In the genomic region with DNA sequence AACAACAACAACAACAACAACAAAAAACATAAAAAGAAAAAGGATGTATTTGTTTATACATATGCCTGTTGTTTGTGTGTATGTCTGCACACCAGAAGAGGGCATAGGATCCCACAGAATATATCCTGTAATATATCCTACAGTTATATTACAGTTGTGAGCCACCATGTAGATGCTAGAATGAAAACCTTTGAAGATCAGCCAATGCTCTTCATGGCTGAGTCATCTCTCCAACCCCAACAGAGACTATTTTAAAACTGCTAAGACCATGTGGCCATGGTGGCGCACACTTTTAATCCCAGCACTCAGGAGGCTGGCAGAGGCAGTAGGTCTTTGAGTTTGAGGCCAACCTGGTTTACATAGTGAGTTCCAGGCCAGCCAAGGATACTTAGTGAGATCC, we compare ENCODE assay signal across 31 mouse cellular contexts. TPM values are rescaled to one million over a fixed set of nuclear protein-coding genes. Genes with fewer than 3 reads are reported as not detected.
DNase-seq lines count a peak whose midpoint lies in the region; ATAC-seq and TF ChIP-seq lines count a peak whose summit lies in the region.
"Had no signal": no experiment of that assay in that cellular context is flagged by ENCODE, and none has a peak within 500 bp of the region (broad histone marks: within the 10 kb centered on the region; RNA-seq: fewer than 3 reads in every experiment).

No protein-coding gene starts in this region.

- no peak overlapping the region for H3K4me2 ChIP-seq in myocyte (ENCODE audit: low read depth)
- H3K4me2 ChIP-seq: embryonic facial prominence, embryonic 15.5 days; heart, embryonic 15.5 days; hindbrain, embryonic 14.5 days; midbrain, embryonic 13.5 days had no signal

- H3K27ac ChIP-seq in left cerebral cortex, adult 2 months = no peak overlapping the region
- H3K27ac ChIP-seq: embryonic facial prominence, embryonic 15.5 days; heart, embryonic 15.5 days; hindbrain, embryonic 14.5 days; liver, embryonic 14.5 days; midbrain, embryonic 13.5 days had no signal

- TF ChIP-seq POLR2A in myocyte (IDR thresholded peaks at IDR 0.05; ENCODE audit: insufficient read length, low read depth) = no peak

- H3ac ChIP-seq in myocyte (ENCODE audit: control insufficient read depth, insufficient read length) = no peak overlapping the region

- no peak overlapping the region for H3K4me3 ChIP-seq in left cerebral cortex, adult 2 months
- H3K4me3 ChIP-seq in myocyte = no peak overlapping the region
- H3K4me3 ChIP-seq: embryonic facial prominence, embryonic 15.5 days; heart, embryonic 15.5 days; megakaryocyte, embryonic 14.5 days; midbrain, embryonic 13.5 days had no signal

- ATAC-seq in frontal cortex, adult (ENCODE audit: low TSS enrichment) = peak; percentile 52; the same call in 1 of the 2 replicates
- ATAC-seq: forebrain, embryonic 14.5 days; inflammation-experienced regulatory T-cells, adult 6 months; midbrain, embryonic 13.5 days had no signal

- no peaks in the 10 kb centered on the region for H3K36me3 ChIP-seq in myocyte (ENCODE audit: control insufficient read depth, insufficient read depth)
- H3K36me3 ChIP-seq: embryonic facial prominence, embryonic 15.5 days; heart, embryonic 15.5 days; midbrain, embryonic 13.5 days had no signal

- H3K27me3 ChIP-seq in myocyte (ENCODE audit: control insufficient read depth, insufficient read depth, insufficient read length) = no peaks in the 10 kb centered on the region
- H3K27me3 ChIP-seq: embryonic facial prominence, embryonic 15.5 days; heart, embryonic 15.5 days; midbrain, embryonic 13.5 days had no signal

- intact Hi-C loops in left cerebral cortex, adult 2 months (cut with DNase I) = no loop called here
- intact Hi-C loops in left cerebral cortex, postnatal 36 days (cut with DNase I) = no loop called here

- no peak for DNase-seq in frontal cortex, postnatal 36 days (ENCODE audit: low spot score in 2 of 2)
- DNase-seq in left cerebral cortex, adult 2 months (ENCODE audit: extremely low spot score in 1 of 2, low spot score in 2 of 2) = no peak
- DNase-seq in left cerebral cortex, postnatal 36 days (ENCODE audit: low spot score in 2 of 2) = no peak
- peak; percentile 70 for DNase-seq in 416B (ENCODE audit: low read depth)
- no peak for DNase-seq in spleen, adult 12 weeks (ENCODE audit: low spot score)
- DNase-seq: adrenal gland, postnatal 25 days; cerebellum, adult 9-10 months; gastrocnemius, postnatal 10 days; heart, adult 18-20 months; heart, postnatal 36 days; kidney, adult 8-10 months; kidney, postnatal 25 days; lung, postnatal 14 days; spleen, adult 18-20 months; thymus, postnatal 14 days had no signal

- H3K79me2 ChIP-seq in myocyte (ENCODE audit: control insufficient read depth, insufficient read depth) = no peaks in the 10 kb centered on the region

- peak; percentile 17 for TF ChIP-seq CTCF in left cerebral cortex, adult 2 months (IDR thresholded peaks at IDR 0.05)

TF ChIP-seq in myocyte, 11 proteins besides CTCF, POLR2A, EP300 and RAD21:
- TF ChIP-seq USF1 (IDR thresholded peaks at IDR 0.05; ENCODE audit: low read depth) = peak; percentile 33
- no peak for TF ChIP-seq MAX (IDR thresholded peaks at IDR 0.05; ENCODE audit: low read depth)
TF ChIP-seq in myocyte: peak in this region for 1.

RNA-seq across cellular contexts. Expression of a gene that starts 19.3 kb away (rescaled TPM):
- 10 to 100 TPM; 16.2 to 18.4 TPM for total RNA-seq in left cerebral cortex, adult 2 months (2021)
- total RNA-seq in left cerebral cortex, postnatal 36 days (2021) = 10 to 100 TPM; 15.1 TPM
- 12.0 TPM for polyA plus RNA-seq in myocyte (2012; fragmentation: generic; extraction: Trizol)

RNA-seq across cellular contexts. Expression of a gene that starts 22.9 kb away (rescaled TPM):
- total RNA-seq in left cerebral cortex, adult 2 months (2021) = 10 to 100 TPM; 12.5 to 14.7 TPM
- total RNA-seq in left cerebral cortex, postnatal 36 days (2021) = 10 to 100 TPM; 15.1 to 17.1 TPM
- 28.6 TPM for polyA plus RNA-seq in myocyte (2012; fragmentation: generic; extraction: Trizol)

RNA-seq across cellular contexts. Expression of a gene that starts 44.1 kb away (rescaled TPM):
- total RNA-seq in left cerebral cortex, adult 2 months (2021) = not detected
- total RNA-seq in left cerebral cortex, postnatal 36 days (2021) = not detected
- not detected for polyA plus RNA-seq in myocyte (2012; fragmentation: generic; extraction: Trizol)
- total RNA-seq: adrenal gland, postnatal 25 days; common myeloid progenitor, adult 5-6 weeks; gastrocnemius, postnatal 10 days; heart, adult 18-20 months; heart, postnatal 36 days; layer of hippocampus, adult 8-10 months; left cerebral cortex, postnatal 25 days; monocyte, adult 5-6 weeks had no signal
- polyA plus RNA-seq: embryonic facial prominence, embryonic 15.5 days; forebrain, embryonic 14.5 days; heart, embryonic 15.5 days; hindbrain, embryonic 14.5 days; inflammation-experienced regulatory T-cells, adult 6 months; limb, embryonic 14.5 days; liver, embryonic 14.5 days; midbrain, embryonic 13.5 days; neural tube, embryonic 11.5 days had no signal
